In the genomic region with DNA sequence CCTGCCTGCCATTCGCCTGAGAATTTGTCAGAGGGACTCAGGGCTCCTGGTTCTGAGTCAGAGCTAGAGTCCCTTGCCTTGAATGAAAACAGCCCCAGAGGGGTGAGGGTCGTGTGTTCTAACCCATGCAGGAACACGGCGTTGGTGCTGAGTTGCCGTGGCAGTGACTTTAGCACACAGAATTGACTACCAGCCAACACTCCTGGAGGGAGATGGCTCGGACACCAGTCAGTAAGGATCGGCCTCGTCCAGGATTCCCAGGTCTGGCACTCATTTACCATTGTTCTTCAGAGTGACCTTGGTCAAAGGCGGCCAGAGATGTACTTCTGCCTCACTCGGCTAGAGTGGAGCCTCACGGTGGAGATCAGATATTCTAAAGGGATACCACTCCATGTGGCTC, we compare ENCODE assay signal across 16 mouse cellular contexts.
"Had no signal": no experiment of that assay in that cellular context is flagged by ENCODE, and none has a peak within 500 bp of the region (broad histone marks: within the 10 kb centered on the region; RNA-seq: fewer than 3 reads in every experiment).

No protein-coding gene starts in this region.

- H3K27ac ChIP-seq: neural tube, embryonic 13.5 days; neural tube, embryonic 15.5 days; stomach, embryonic 15.5 days; stomach, postnatal 0 days had no signal

- H3K4me3 ChIP-seq: neural tube, embryonic 13.5 days; neural tube, embryonic 15.5 days; stomach, embryonic 15.5 days had no signal

- H3K36me3 ChIP-seq: neural tube, embryonic 13.5 days; neural tube, embryonic 15.5 days; stomach, embryonic 15.5 days had no signal

- H3K27me3 ChIP-seq: neural tube, embryonic 15.5 days; stomach, embryonic 15.5 days had no signal

- DNase-seq: retina, postnatal 1 day; right cerebral cortex, adult 18-20 months; right cerebral cortex, postnatal 14 days; right cerebral cortex, postnatal 25 days; right cerebral cortex, postnatal 4 days; spleen, adult 18-20 months; thymus, adult 18-20 months; thymus, adult 2 months; thymus, postnatal 14 days; thymus, postnatal 25 days; thymus, postnatal 36 days; thymus, postnatal 4 days had no signal
